Comparison of ENCODE assay signal across 18 mouse cellular contexts in the genomic region with DNA sequence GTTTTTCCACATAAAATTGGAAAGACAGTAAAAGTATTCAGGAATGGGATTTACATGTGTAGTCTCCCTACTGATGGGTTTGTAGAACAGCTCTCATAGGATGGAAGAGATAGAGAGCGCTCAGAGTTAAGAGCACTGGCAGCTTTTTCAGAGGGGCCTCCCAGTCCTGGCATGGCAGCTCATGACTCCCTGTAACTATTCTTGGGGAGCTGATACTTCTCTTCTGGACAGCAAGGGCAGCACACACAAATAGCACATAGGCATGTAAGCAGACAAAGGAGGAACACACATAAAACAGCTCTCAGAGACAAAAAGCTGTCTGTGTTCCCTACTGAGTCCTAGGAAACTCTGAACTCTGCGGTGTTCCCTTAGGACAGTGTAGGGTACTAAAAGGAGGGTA.
"Had no signal": no experiment of that assay in that cellular context is flagged by ENCODE, and none has a peak within 500 bp of the region (broad histone marks: within the 10 kb centered on the region; RNA-seq: fewer than 3 reads in every experiment).

No protein-coding gene starts in this region.

- H3K27me3 ChIP-seq: liver, embryonic 13.5 days; midbrain, embryonic 12.5 days; midbrain, embryonic 15.5 days; neural tube, embryonic 12.5 days; neural tube, embryonic 15.5 days; stomach, embryonic 15.5 days had no signal

- H3K4me1 ChIP-seq: midbrain, embryonic 12.5 days; midbrain, embryonic 15.5 days; neural tube, embryonic 12.5 days; neural tube, embryonic 15.5 days; stomach, embryonic 15.5 days had no signal

- H3K27ac ChIP-seq: kidney, postnatal 0 days; layer of hippocampus, adult 2 months; left cerebral cortex, adult 2 months; liver, embryonic 13.5 days; macrophage; midbrain, embryonic 12.5 days; midbrain, embryonic 15.5 days; neural tube, embryonic 12.5 days; neural tube, embryonic 15.5 days; stomach, embryonic 15.5 days had no signal

- DNase-seq: kidney, postnatal 25 days; layer of hippocampus, adult 9-11 months; liver, embryonic 13.5 days; lung, adult 2 months; lung, postnatal 14 days; right cerebral cortex, adult 18-20 months; right cerebral cortex, postnatal 14 days; right cerebral cortex, postnatal 4 days; thymus, postnatal 25 days had no signal

- H3K4me2 ChIP-seq: liver, embryonic 13.5 days; midbrain, embryonic 12.5 days; midbrain, embryonic 15.5 days; neural tube, embryonic 12.5 days; neural tube, embryonic 15.5 days; stomach, embryonic 15.5 days had no signal

- H3K9ac ChIP-seq: liver, embryonic 13.5 days; midbrain, embryonic 12.5 days; midbrain, embryonic 15.5 days; neural tube, embryonic 12.5 days; neural tube, embryonic 15.5 days; stomach, embryonic 15.5 days had no signal

- ATAC-seq: midbrain, embryonic 15.5 days had no signal

- H3K9me3 ChIP-seq: liver, embryonic 13.5 days; midbrain, embryonic 12.5 days; midbrain, embryonic 15.5 days; neural tube, embryonic 12.5 days; neural tube, embryonic 15.5 days; stomach, embryonic 15.5 days had no signal

- H3K4me3 ChIP-seq: layer of hippocampus, adult 2 months; left cerebral cortex, adult 2 months; liver, embryonic 13.5 days; midbrain, embryonic 12.5 days; midbrain, embryonic 15.5 days; neural tube, embryonic 12.5 days; neural tube, embryonic 15.5 days; stomach, embryonic 15.5 days had no signal
